Mouse (Mus musculus): ENCODE results near the gene Dlgap1.

The Dlgap1 gene

DNA sequence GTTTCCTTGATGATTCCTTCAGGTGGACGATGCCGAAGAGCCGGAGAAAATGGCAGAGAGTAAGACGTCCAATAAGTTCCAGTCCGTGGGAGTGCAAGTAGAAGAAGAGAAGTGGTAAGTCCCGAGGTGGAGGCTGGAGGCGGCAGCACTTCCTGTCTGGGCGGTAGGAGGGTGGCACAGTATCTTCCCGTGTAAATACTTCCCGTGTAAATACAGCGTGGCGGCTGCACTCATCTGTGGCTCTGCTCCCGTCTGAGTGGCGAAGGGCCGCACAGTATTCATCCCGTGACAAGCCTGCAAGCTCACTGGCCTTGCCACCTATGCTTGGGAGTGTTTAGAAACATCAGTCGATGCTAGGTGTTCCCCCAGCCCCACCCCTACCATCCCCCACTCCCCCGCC, 797.1 kb downstream of the Dlgap1 start:
- no peak for DNase-seq

DNA sequence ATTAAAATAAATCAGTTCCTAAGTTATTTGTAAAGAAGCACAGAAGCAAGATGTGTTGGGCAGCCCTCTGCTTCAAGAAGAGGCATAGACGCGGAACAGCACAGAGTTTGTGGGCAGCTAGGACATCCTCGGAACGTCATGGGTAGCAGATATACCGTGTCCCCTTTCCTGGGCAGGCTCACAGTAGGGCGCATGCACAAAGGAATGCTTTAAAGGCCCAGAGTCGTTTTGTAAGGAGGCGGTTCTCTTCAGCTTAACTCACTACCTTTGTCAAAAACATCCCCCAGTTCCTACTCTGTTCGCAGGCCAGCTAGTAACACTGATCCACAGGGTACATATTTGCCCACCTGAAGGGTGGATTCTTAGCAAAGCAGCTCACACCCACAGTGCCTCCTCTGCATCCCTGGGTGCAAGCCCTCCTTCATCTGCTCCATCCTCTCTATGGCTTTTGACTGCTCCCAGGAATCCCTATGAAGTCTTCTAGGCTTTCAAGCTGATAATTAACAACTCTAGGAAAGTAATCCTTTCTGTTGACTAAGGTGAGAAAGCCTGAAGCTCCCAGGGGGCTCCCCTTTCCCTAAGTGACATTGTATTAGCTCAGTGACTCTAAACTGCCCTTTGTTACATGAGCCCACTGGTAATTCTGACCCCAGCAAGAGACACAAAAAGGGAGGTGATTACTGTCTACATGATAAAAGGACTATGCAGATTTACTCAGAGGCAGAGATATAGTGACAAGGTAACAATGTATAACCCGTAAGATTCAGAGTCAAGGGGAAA, 803.4 kb downstream of the Dlgap1 start:
- DNase-seq = no peak

DNA sequence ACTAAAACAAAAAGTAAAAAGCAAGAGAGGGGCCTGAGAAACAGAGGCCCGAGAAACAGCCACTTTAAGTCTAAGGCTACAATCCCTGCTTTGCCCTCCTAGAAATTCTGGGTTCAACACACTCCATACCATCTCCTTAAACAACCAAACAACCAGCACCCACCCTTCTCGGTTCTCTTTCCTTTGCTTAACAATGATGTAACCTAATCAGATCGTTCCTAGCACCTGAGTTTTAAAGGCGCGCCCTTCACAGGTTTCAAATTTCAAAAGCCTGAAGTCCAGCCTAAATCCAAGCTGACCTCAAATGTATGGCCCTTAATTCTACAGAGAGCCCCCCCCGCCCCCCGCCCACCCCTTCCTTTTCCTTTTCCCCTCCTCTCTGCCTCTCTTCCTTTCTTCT, 810.9 kb downstream of the Dlgap1 start:
- no peak for DNase-seq

DNA sequence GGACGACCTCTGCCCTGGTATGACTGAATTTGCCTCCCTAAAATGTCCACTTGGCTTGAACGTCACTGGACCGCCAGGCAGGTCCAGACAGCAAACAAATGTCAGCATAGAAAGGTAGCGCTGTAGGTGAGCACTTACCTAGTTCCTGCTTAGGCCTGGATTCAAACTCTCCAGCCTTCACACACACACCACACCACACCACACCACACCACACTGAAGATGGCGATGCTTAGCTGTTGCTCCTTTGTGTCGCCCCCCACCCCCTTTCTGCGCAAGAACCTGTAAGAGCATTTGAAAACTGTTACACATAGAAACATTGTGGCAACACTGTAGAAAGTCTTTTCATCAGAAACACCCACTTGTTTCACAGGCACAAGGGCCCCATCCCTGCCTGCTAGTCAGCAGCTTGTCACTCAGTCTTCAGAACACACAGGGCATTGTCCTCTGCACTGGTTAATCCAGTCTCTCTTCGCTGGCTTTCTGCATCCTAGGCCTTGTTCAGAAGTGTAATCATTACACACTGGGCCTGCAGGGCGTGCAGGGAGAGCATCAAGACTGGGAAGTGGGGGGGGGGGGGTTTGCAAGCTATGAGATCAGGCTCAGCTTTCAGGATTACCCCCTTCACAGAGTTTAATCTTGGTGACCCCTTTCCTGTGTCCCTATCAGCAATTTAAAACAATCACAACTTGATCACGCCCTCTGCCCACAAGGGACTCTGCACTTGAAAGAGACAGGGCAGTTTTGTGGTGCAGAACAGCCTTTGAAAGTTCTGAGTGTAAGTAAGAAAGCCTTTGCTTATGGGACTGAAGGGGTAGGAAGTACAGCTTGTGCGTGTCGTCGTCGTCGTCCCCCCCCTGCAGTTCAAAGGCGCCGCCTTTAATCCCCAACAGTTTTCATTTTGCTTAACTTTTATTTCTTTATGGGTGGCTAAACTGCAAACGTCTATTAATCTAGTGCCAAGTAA, 812.1 kb downstream of the Dlgap1 start:
- peak; percentile 10 to 35 for DNase-seq

DNA sequence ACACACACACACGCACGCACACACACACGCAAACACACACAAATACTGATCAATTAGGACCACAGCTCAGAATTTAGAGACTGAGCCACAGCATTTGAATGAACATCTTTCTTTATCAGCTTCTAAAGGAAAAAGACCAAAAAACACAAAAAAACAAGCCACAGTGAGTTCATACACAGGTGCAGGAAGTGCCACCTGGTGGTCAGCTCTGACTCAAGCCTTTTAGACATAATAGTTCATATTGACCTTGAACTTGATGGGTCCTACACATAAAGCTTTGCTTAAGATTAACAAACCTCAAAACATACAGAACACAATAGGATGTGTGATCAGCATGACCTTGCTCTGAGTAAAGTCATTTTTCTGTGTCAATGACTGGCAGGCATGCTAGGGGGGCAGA, 814.4 kb downstream of the Dlgap1 start:
- peak; percentile 12 to 54 for DNase-seq

DNA sequence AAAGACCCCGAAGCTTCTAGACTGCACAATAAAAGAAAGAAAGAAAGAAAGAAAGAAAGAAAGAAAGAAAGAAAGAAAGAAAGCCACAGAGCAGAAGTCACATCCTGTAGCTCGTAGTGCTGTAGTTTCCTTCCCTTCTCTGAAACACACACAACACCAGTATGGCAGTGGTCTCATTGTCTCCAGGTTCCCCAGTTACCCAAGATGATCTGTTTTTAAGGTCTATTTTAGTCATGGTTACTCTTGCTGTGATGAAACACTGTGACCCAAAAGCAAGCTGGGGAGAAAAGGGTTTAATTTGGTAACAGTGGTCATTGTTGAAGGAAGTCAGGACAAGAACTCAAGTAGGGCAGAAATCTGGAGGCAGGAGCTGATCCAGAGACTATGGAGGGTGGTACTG, 818.5 kb downstream of the Dlgap1 start:
- DNase-seq = no peak

DNA sequence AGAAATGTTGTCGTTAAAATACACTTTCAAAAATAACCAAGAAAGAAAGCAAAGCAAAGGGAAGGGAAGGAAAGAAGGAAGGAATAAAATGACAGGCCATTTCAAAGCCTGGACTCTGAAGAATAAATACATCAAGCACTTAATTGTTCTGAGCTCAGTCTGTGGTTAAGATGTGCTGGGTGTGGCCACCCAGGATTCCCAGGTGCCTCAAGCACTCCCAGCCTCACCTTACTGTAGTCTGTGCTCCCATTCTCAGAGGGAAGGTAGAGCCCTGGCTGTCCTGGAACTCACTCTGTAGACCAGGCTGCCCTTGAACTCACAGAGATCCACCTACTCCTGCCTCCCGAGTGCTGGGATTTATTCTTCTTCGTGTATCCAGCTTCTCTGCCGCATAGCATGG, 821.9 kb downstream of the Dlgap1 start:
- no peak for DNase-seq

DNA sequence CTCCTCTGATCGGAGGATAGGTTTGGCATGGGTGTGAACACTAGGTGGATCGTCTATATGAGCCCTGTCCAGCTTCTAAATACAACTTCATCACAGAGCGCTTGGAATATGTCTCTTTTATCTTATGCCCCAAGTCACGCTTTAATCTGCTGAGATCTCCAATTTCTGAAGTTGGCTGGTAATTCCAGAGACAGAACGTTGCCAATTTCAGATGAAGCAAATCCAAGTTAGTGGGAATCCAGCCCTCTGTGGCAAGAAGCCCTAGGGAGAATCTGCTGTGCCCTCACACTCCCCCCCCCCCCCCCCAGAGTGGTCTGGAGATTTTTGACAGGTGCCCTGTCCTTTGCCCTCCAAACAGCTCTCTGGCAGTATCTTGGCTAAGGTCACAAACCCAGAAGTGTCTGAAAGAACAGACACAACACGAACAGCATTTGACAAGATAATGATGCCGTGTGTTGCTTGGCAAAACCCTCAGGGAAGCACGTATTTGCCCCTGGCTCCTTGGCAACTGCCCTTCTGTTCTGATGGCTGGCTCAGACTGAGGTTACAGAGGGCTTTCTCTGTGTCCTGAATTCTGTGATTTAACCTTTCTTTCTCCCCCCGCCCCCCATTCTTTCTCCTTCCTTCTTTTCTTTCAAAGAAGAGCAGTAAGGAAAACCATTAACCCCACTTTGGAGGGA, 822.9 kb downstream of the Dlgap1 start:
- DNase-seq = peak in 1 of 2 experiments; percentile 21

DNA sequence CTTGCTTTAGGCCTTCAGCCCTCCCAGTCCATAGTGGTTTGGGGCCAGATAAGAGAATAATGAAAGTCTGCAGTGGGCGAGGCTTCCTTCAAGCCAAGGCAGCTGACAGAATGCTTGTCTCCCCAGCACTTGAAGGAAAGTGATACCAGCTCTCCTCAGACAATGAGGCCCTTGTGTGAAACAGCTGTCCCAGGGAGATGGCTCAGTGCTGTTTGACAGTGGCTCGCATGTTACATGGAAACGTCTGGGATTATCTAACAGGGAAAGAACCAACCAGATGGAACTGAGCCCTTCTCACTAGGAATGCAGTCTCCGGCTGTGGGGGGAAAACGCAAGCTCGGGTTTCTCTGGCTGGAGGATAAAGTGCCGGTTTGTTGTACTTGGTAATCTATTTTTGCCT, 825.4 kb downstream of the Dlgap1 start:
- DNase-seq = no peak

DNA sequence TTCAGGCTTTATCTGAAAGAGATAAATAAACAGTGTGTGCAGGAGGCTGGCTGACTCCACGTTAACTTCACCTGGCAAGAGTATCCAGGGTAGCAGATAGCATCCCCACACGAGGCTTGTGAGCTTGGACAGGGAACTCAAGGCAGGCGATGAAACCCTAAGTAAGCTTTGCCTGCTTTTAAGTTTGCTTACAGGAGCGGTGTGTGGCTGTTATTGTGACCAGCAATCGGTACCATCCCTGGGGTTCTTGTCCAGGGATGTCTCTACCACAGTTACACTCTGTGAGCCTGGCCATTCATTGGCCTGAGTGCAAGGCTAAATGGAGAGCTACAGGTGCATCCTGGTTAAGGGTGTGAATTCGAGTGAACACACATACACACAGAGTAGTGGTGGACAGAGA, 825.8 kb downstream of the Dlgap1 start:
- no peak for DNase-seq

DNA sequence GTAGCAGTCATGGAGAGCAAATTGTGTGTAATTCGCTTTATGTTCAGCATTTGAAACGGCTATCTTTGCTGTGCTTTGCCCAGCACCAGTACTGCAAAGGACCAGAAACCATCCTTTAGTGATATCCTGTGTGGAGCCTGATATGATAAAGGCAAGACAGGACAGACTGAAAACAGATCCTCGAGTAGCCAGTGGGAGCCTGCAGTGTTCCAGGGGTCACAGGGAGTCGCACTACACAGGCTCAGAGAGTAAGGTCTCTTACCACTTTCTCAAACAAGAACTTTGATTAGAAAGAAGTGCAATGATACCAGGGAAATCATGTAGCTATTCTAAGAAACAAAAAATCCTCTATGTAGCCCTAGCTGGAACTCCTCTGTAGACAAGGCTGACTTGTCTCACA, 826.3 kb downstream of the Dlgap1 start:
- DNase-seq = no peak

DNA sequence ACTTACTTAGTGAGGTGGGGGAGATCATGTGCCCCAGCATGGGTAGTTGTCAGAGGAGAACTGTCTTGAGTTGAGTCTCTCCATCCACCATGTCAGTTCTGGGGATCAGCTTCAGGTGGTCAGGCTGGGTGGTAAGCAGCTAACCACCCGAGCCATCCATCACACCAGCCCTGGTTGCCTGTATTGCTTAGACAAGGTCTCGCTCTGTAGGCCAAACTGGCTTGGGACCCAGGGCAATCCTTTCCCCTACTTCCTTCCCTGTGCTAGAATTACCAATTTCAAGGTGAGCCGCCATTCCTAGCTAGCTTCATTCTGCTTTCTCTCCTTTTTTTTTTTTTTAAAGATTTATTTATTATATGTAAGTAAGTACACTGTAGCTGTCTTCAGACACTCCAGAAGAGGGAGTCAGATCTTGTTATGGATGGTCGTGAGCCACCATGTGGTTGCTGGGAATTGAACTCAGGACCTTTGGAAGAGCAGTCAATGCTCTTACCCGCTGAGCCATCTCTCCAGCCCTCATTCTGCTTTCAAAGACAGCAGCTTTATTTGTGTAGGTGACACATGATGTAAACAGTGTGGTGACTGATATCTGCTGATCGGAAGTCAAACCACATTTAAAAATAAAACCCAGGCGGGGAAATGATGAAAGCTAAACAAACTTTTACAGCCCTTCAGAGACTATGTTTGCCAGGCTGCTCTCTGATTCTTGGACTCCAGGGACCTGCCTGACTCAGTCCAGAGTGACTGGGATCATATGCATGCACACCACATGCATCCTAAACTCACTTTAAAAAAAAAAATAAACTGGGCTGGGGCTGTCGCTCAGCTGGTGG, 828.3 kb downstream of the Dlgap1 start:
- DNase-seq = no peak

DNA sequence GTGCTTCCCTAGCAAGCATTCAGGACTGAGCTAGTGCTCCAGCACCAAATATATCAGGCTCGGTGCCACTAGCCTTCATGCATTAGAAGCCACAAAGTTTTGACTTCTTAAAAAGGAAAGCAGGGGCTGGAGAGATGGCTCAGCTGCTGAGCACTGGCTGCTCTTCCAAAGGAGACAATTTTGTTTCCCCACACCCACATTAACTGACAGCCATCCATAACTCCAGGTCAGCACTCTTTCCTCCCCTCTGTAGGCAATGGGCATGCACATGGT, 828.8 kb downstream of the Dlgap1 start:
- DNase-seq = no peak

DNA sequence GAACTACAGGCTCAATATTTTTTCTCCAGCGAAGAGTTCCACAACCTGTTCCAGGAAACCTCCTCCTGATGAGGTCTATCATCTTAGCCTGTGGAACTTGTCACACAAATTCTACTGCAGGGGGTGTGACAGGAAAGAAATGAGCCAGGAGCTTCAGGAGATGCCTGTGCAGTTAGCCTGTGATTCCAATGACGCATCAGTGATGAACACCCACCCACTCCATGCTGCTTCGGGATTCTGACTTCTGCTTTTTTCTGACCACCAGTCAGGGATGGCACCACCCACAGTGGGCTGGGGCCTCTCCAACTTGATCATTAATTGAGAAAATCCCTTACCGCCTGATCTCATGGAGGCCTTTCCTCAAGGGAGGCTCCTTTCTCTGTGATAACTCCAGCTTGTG, 830.4 kb downstream of the Dlgap1 start:
- no peak for DNase-seq

DNA sequence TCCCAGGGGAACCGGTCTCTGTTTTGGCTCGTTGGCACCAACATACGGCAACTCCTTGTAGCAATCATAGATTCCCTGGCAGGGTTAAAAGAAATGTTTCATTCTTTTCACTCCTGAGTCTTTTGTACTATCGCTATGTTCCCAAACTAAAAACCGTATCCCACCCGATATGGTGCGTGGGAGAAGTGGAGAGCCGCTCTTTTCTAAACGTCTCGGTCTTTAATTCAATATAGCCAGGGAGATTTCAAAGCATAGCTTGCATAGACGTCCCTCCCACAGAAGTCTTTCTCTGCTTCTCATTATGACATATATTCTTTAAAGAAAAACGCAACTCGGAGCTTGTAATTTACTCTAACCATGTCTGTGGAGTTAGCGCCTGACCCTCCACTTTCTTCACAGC, 833.1 kb downstream of the Dlgap1 start:
- no peak for DNase-seq

DNA sequence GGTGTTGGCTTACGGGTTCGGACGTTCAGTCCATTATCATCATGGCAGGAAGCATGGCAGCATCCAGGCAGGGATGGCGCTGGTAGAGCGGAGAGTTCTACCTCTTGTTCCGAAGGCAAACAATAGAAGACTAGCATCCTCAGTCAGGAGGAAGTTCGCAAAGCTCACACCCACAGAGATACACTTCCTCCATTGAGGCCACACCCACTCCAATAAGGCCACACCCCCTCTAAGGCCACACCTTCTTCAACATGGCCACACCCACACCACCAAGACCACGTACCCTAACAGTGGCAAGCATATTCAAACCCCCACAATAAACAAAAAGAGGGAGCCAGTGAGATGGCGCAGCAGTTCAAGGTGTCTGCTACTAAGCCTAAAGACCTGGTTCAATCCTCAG, 837.0 kb downstream of the Dlgap1 start:
- no peak for DNase-seq

DNA sequence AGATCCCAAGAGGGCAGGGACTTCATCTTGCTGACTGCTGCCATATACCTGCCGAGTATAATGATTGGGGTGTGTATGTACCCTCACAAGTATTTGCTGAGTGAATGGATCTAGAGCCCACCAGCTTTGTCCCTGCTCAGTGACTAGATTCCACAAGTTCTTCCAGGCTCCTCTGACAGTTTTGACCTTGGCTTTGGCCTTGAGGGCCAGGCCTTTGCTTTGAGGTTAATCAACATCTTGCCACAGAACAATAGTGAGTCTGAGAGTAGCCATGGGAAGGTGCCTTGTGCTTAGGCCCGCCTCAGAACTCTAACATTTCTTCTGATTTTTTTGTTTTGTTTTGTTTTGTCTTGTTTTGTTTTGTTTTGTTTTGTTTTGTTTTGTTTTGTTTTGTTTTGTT, 837.7 kb downstream of the Dlgap1 start:
- no peak for DNase-seq

DNA sequence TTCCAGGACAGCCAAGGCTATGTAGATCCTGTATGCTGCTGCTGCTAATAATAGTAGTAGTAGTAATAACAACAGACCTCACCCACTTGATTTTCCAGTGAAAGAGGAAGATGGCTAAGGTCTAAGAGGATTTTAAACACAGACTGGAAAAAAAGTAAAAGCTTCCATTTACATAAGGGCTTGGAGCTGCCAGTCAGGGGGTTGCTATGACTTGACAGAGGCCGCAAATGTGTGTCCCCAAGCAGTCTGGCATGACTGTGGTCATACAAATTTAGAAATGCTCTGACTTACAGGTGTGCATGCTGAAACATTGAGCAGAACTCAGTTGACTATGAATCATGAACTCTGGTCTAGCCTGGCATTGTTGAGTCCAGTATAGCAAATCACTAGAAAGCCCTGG, 839.0 kb downstream of the Dlgap1 start:
- no peak for DNase-seq

DNA sequence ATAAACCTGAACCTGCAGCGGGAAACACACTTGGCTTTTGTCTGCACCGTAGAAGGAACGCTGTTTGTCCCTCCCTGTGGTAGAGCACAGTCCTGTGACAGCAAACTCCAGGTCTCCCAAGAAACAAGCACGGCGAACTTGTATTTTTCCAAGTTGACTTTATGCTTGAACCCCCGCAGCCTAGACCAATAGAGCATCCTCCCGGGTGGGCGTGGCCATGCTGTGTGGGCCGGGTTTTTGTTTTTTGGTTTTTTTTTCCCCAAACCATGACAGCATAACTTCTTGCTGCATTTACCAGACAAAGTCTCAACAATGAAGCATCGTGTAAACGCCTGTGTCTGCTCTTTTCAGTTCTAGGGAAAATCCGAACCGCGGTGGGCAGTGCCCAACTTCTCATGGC, 840.0 kb downstream of the Dlgap1 start:
- DNase-seq = peak in 1 of 2 experiments; percentile 23

DNA sequence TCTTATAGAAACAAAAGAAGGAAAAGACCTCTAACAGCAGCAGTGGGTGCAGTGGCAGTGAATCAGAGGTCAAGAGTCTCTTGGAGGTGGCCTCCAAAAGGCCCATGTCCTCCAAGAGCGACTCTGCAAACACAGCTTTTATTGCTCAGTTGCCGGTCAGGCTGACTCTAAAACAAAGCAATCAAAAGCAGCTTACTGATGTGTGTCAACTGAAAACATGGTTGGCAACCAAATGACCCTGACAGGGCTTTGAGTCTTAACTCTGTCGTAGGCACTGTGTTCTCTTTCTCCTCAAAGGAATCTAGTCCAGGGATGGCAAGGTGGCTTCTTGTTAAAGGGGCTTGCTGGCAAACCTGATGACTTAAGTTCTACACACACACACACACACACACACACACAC, 840.9 kb downstream of the Dlgap1 start:
- DNase-seq = peak in 1 of 2 experiments; percentile 4

DNA sequence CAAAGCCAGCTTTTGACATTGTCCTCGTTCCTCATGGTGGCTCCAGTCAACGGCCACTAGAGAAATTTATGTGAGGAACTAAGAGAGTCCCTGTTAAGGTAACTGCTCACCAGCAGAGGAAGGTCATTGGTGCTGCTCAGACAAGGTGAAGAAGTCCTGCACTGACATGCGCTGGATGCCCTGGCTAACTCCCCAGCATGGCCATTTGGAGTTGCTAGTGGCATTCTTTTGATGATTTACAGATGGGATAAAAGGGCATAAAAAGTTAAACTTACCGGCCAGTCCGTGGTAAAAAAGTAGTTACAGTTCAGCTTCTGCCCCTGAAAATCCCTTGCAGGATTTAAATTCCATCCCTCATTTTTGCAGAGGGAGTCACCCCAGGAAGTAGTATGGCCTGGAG, 841.9 kb downstream of the Dlgap1 start:
- peak; percentile 50 to 51 for DNase-seq

DNA sequence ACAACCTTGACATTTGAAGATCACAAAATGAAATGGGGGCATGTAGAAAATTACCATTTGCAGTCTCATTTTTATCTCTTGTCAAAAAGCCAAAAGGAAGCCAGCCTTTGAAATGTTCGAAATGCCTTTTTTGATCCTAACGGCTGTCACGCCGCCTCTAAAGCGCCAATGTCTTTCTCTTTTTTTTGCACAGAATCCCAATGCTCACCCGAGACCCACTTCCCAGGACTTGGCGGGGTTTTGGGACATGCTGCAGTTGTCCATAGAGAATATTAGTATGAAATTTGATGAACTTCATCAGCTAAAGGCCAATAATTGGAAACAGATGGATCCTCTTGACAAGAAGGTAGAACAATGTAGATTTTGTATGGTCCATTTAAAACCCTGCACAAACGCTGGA, 846.1 kb downstream of the Dlgap1 start:
- no peak for DNase-seq
